Mouse (Mus musculus) stomach, postnatal 0 days (tissue): ENCODE measurements around the gene Ncan.

Experiments
- CTCF ChIP-seq: IDR thresholded peaks from 2 replicates; pipeline ENCODE4 v1.5.1; 2016; ENCODE audit warnings: antibody characterized with exemption, low read depth, mild to moderate bottlenecking, moderate library complexity
- EP300 ChIP-seq: optimal IDR thresholded peaks from 2 replicates; pipeline ENCODE3; 2016; ENCODE audit warnings: antibody characterized with exemption

- no peak for TF ChIP-seq CTCF
- no peak for TF ChIP-seq EP300
These were observed 14.3 kb upstream of the Ncan start for GRCm38 (mm10) chr8:70134931-70135330.
